Mouse (Mus musculus) cortical plate, adult 2 months (tissue): Measurements from ENCODE around the gene Ttll12.

Source experiments
- CTCF ChIP-seq: fragments of 200-500 bp; IDR thresholded peaks from 2 replicates; pipeline ENCODE4 v1.5.1; 2011; ENCODE audit warnings: mild to moderate bottlenecking, control low read depth, low read length; ENCODE audit not compliant: insufficient read depth; ENCODE audit errors: extremely low read depth
- POLR2A ChIP-seq: fragments of 200-500 bp; IDR thresholded peaks from 2 replicates; pipeline ENCODE4 v1.6.1; 2011; ENCODE audit warnings: mild to moderate bottlenecking, low read length, control low read depth; ENCODE audit not compliant: insufficient read depth; ENCODE audit errors: extremely low read depth

DNA sequence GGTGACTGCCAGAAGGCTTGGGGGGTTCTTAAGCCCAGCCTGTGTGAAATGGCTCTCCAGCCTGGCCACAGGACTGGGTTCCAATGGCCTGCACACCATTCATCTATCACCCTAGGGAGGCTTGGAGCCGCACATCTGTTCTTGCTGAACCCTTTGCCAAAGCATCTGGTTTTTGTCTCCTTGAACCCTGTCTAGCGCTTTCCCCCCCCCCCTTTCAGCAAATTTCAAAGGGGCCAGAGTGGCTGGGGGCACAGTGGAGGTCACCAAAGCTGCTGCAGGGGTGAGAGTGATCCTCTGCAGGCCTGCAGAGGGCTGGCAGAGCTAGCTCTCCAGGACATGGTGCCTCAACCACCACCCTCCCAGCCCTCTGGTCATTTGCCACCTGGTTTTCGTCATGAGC is 44.2 kb upstream of the Ttll12 start:
- TF ChIP-seq CTCF (no peak), POLR2A (no peak)
